Mouse (Mus musculus) lung, embryonic 16.5 days (tissue): Measurements from ENCODE around the gene Aamp. TPM values are rescaled to one million over a fixed set of nuclear protein-coding genes. Genes with fewer than 3 reads are reported as not detected.
"Not testable (repeated sequence)": the region's sequence is repeated elsewhere in the genome, so short reads cannot be mapped to it uniquely, and the experiment has no call there.

ENCODE experiments used
- ATAC-seq: fragments of 200-750 bp; cut with Nextera tagmentation; 2 replicates; pipeline ENCODE4 v1.8.0; 2017; ENCODE audit warnings: low read depth, mild to moderate bottlenecking, moderate library complexity
- H3K27ac ChIP-seq: fragments of 300-500 bp; sonication (generic); 2 replicates; pipeline ENCODE4 v1.5.1; 2014; ENCODE audit warnings: mild to moderate bottlenecking, control low read depth, low read length
- H3K27me3 ChIP-seq: fragments of 300-500 bp; sonication (generic); 2 replicates; pipeline ENCODE4 v1.6.1; 2014; ENCODE audit warnings: low read depth, low read length, mixed read lengths; ENCODE audit not compliant: control insufficient read depth, insufficient read depth
- H3K36me3 ChIP-seq: fragments of 300-500 bp; sonication (generic); 2 replicates; pipeline ENCODE4 v1.6.1; 2014; ENCODE audit warnings: low read length; ENCODE audit not compliant: control insufficient read depth, insufficient read depth
- H3K4me1 ChIP-seq: fragments of 300-500 bp; sonication (generic); replicated peaks from 2 replicates; pipeline ENCODE4 v1.6.1; 2014; ENCODE audit warnings: low read length, mixed read lengths; ENCODE audit not compliant: control insufficient read depth, insufficient read depth
- H3K4me2 ChIP-seq: fragments of 300-500 bp; sonication (generic); 2 replicates; pipeline ENCODE4 v1.6.1; 2014; ENCODE audit warnings: low read depth, low read length, control low read depth
- H3K4me3 ChIP-seq: fragments of 300-500 bp; sonication (generic); 2 replicates; pipeline ENCODE4 v1.5.1; 2014; ENCODE audit warnings: mild to moderate bottlenecking, low read length, control low read depth
- H3K9ac ChIP-seq: fragments of 300-500 bp; sonication (generic); 2 replicates; pipeline ENCODE4 v1.6.1; 2014; ENCODE audit warnings: low read length, control low read depth
- H3K9me3 ChIP-seq: fragments of 300-500 bp; sonication (generic); 2 replicates; pipeline ENCODE4 v1.6.1; 2016; ENCODE audit warnings: low read length; ENCODE audit not compliant: control insufficient read depth
- WGBS: fragments of 180-500 bp; shearing (Covaris S2); extraction: QIAGEN DNeasy Blood & Tissue Kit; methylation state at CpG from one replicate; pipeline ENCODE4 v1.1.7; 2014; 5-methylcytosine and 5-hydroxymethylcytosine counted together
- polyA plus RNA-seq: library from polyadenylated mRNA; unstranded; fragments of >200 nt; fragmentation: Nextera tagmentation; extraction: Ambion mirVana; gene quantifications from 2 replicates; pipeline ENCODE4 v1.2.1, GENCODE M21; 2015

Aamp gene
- polyA plus RNA-seq, 1 experiment from 2014 or later = 252 TPM

GRCm38 (mm10) chr1:74288327-74288726, 3.8 kb upstream of the Aamp start:
- Histone ChIP-seq H3K4me2 (no peak overlapping the region), H3K4me1 (peaks cover 30% of the 10 kb centered on the region), H3K9me3 (no peaks in the 10 kb centered on the region), H3K27ac (no peak overlapping the region), H3K27me3 (no peaks in the 10 kb centered on the region), H3K9ac (peak overlapping the region; percentile 20; the same call in 1 of the 2 replicates), H3K4me3 (no peak overlapping the region), H3K36me3 (peaks cover 28% of the 10 kb centered on the region)
- WGBS = 76% methylated on average over 4 of the region's 4 CpGs
- no peak for ATAC-seq

- not testable (repeated sequence) for H3K4me2 ChIP-seq, H3K4me3 ChIP-seq, H3K9me3 ChIP-seq, ATAC-seq, H3K27me3 ChIP-seq, H3K9ac ChIP-seq
- peaks cover 27% of the 10 kb centered on the region for H3K36me3 ChIP-seq
- WGBS = 52% methylated on average over 15 of the region's 17 CpGs
- peaks cover 31% of the 10 kb centered on the region for H3K4me1 ChIP-seq
- H3K27ac ChIP-seq = peak overlapping the region; percentile 51
These were observed 2.5 kb upstream of the Aamp start for GRCm38 (mm10) chr1:74286869-74287607.

GRCm38 (mm10) chr1:74285212-74286010, 873 bp upstream of the Aamp start:
- peaks cover 31% of the 10 kb centered on the region for H3K36me3 ChIP-seq
- H3K4me2 ChIP-seq = peak overlapping the region; percentile 54
- H3K27ac ChIP-seq = no peak overlapping the region
- no peaks in the 10 kb centered on the region for H3K9me3 ChIP-seq
- WGBS = 3% methylated on average over 23 of the region's 23 CpGs
- ATAC-seq = no peak
- H3K9ac ChIP-seq = peak overlapping the region; percentile 71
- H3K4me1 ChIP-seq = peaks cover 30% of the 10 kb centered on the region
- H3K27me3 ChIP-seq = no peaks in the 10 kb centered on the region
- H3K4me3 ChIP-seq = peak overlapping the region; percentile 70

- ATAC-seq = peak; percentile 61
- Histone ChIP-seq H3K27ac (peak overlapping the region; percentile 77), H3K4me1 (peaks cover 20% of the 10 kb centered on the region), H3K4me2 (peak overlapping the region; percentile 94), H3K36me3 (peaks cover 39% of the 10 kb centered on the region), H3K4me3 (peak overlapping the region; percentile 90), H3K9ac (peak overlapping the region; percentile 92), H3K9me3 (no peaks in the 10 kb centered on the region), H3K27me3 (no peaks in the 10 kb centered on the region)
- 9% methylated on average over 15 of the region's 15 CpGs for WGBS
These were observed 663 bp downstream of the Aamp start for GRCm38 (mm10) chr1:74283686-74284463.

- no peak overlapping the region for H3K4me2 ChIP-seq
- WGBS = 87% methylated on average over 10 of the region's 10 CpGs
- peaks cover 33% of the 10 kb centered on the region for H3K36me3 ChIP-seq
- H3K9me3 ChIP-seq = no peaks in the 10 kb centered on the region
- no peak overlapping the region for H3K27ac ChIP-seq
- H3K4me1 ChIP-seq = peaks cover 20% of the 10 kb centered on the region
- H3K4me3 ChIP-seq = no peak overlapping the region
- no peaks in the 10 kb centered on the region for H3K27me3 ChIP-seq
- 0 out of 2 replicates have a peak overlapping the region, but pooled peaks have one; percentile 44 for H3K9ac ChIP-seq
- ATAC-seq = no peak
These were observed 1.5 kb downstream of the Aamp start for GRCm38 (mm10) chr1:74282896-74283625.

GRCm38 (mm10) chr1:74281886-74282285, 2.7 kb downstream of the Aamp start:
- ATAC-seq = no peak
- H3K4me1 ChIP-seq = peaks cover 16% of the 10 kb centered on the region
- no peak overlapping the region for H3K4me3 ChIP-seq
- 95% methylated on average over 8 of the region's 8 CpGs for WGBS
- H3K9me3 ChIP-seq = no peaks in the 10 kb centered on the region
- H3K27me3 ChIP-seq = no peaks in the 10 kb centered on the region
- H3K27ac ChIP-seq = no peak overlapping the region
- H3K36me3 ChIP-seq = peaks cover 30% of the 10 kb centered on the region
- no peak overlapping the region for H3K9ac ChIP-seq
- no peak overlapping the region for H3K4me2 ChIP-seq

GRCm38 (mm10) chr1:74281372-74281771, 3.2 kb downstream of the Aamp start:
- Histone ChIP-seq H3K36me3 (peaks cover 30% of the 10 kb centered on the region), H3K9ac (no peak overlapping the region), H3K4me1 (peaks cover 16% of the 10 kb centered on the region), H3K4me2 (no peak overlapping the region), H3K4me3 (no peak overlapping the region), H3K27ac (no peak overlapping the region), H3K27me3 (no peaks in the 10 kb centered on the region), H3K9me3 (no peaks in the 10 kb centered on the region)
- ATAC-seq = no peak
- 81% methylated on average over 2 of the region's 2 CpGs for WGBS

- Histone ChIP-seq H3K4me3 (no peak overlapping the region), H3K27ac (no peak overlapping the region), H3K4me2 (no peak overlapping the region), H3K9me3 (no peaks in the 10 kb centered on the region), H3K27me3 (no peaks in the 10 kb centered on the region), H3K36me3 (peaks cover 30% of the 10 kb centered on the region), H3K4me1 (peaks cover 12% of the 10 kb centered on the region), H3K9ac (no peak overlapping the region)
- WGBS = 90% methylated on average over 14 of the region's 14 CpGs
- no peak for ATAC-seq
These were observed 3.8 kb downstream of the Aamp start for GRCm38 (mm10) chr1:74280591-74281325.
